Mouse (Mus musculus): Measurements from ENCODE around the gene Chst3. TPM values are rescaled to one million over a fixed set of nuclear protein-coding genes. Genes with fewer than 3 reads are reported as not detected.
A peak's percentile ranks its signal among the peaks of the same experiment; 100 is the strongest.

The Chst3 gene
- polyA plus RNA-seq (2015; fragmentation: Nextera tagmentation; extraction: Ambion mirVana): 2.2 and 2.3 TPM in 2 replicates

- under 1% methylated on average over 75 of the region's 83 CpGs for WGBS
- no peaks in the 10 kb centered on the region for H3K36me3 ChIP-seq
- peak; percentile 72 for ATAC-seq (ENCODE audit: insufficient read depth, low FRiP score, low read depth)
- no peaks in the 10 kb centered on the region for H3K9me3 ChIP-seq
- peaks cover 18% of the 10 kb centered on the region; the same call in 1 of the 2 replicates for H3K27me3 ChIP-seq (replicated peaks)
- peak within 1 kb of the TSS; percentile 58 for H3K9ac ChIP-seq
- H3K4me1 ChIP-seq: peaks cover 23% of the 10 kb centered on the region
- H3K4me3 ChIP-seq (replicated peaks): peak within 1 kb of the TSS; percentile 62
- peak within 1 kb of the TSS; percentile 75 for H3K4me2 ChIP-seq
- peak within 1 kb of the TSS; percentile 89 for H3K27ac ChIP-seq
These were observed at the start of gene Chst3 for GRCm38 (mm10) chr10:60218591-60219499. Gene Chst3, minus strand, starts transcription at chr10:60219260.

DNA sequence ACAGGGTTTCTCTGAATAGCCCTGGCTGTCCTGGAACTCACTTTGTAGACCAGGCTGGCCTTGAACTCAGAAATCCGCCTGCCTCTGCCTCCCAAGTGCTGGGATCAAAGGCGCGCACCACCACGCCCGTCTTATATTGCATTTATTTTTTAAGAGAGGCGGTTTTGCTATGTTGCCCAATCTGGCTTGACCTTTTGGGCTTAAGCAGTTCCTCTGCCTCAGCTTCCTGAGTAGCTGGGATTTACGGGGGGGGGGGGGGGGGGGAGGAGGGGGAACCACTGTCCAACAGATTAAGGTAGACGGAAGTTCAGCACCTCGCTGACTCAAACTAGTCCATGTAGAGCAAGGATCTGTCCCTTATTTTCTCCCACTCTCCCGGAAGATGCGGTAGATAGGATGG lies 49.7 kb upstream of the Chst3 start:
- H3K4me1 ChIP-seq: 0 out of 2 replicates have a peak, but pooled peaks cover 8% of the 10 kb centered on the region
- ATAC-seq (ENCODE audit: insufficient read depth, low FRiP score, low read depth): no peak
- WGBS: 82% methylated on average over 11 of the region's 11 CpGs
- H3K4me3 ChIP-seq (replicated peaks): no peak overlapping the region
- no peaks in the 10 kb centered on the region for H3K27me3 ChIP-seq (replicated peaks)
- no peaks in the 10 kb centered on the region for H3K36me3 ChIP-seq
- peak overlapping the region; percentile 70 for H3K27ac ChIP-seq
- H3K9me3 ChIP-seq: no peaks in the 10 kb centered on the region
- no peak overlapping the region for H3K4me2 ChIP-seq
- H3K9ac ChIP-seq: no peak overlapping the region

DNA sequence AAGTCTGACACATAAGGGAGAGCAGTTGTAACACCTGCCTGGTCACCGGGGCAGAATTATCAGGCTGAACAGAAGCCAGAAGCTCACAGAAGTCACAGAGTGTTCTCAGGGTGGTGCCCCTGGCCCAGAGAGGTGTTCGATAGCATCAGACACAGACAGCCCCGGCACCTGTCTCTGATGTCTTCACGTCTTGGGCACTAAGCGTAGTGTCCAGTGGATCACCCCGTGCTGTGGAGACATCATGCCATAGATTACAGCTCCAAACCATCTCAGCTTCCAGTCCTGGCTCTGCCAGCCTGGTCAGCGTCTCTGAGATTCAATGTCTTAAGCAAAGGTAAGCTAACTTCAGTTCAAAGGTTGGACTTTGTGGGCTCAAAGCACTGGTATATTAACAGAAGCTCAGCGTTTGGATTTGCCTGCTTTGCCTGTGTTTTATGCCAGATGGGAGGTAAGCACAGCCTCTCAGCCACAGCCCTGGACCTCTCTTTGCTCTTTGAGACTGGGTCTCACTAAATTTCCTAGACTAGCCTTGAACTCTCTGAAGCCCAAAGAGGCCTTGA lies 47.9 kb upstream of the Chst3 start:
- no peak overlapping the region for H3K4me2 ChIP-seq
- no peak for ATAC-seq (ENCODE audit: insufficient read depth, low FRiP score, low read depth)
- H3K27me3 ChIP-seq (replicated peaks): no peaks in the 10 kb centered on the region
- no peak overlapping the region for H3K9ac ChIP-seq
- no peak overlapping the region for H3K4me3 ChIP-seq (replicated peaks)
- 78% methylated on average over 8 of the region's 8 CpGs for WGBS
- no peaks in the 10 kb centered on the region for H3K36me3 ChIP-seq
- no peak overlapping the region for H3K27ac ChIP-seq
- 0 out of 2 replicates have a peak, but pooled peaks cover 17% of the 10 kb centered on the region for H3K4me1 ChIP-seq
- no peaks in the 10 kb centered on the region for H3K9me3 ChIP-seq

- H3K4me2 ChIP-seq: no peak overlapping the region
- no peak overlapping the region for H3K9ac ChIP-seq
- ATAC-seq (ENCODE audit: insufficient read depth, low FRiP score, low read depth): no peak
- no peak overlapping the region for H3K27ac ChIP-seq
- H3K27me3 ChIP-seq (replicated peaks): no peaks in the 10 kb centered on the region
- no peaks in the 10 kb centered on the region for H3K36me3 ChIP-seq
- H3K4me3 ChIP-seq (replicated peaks): no peak overlapping the region
- H3K4me1 ChIP-seq: 0 out of 2 replicates have a peak, but pooled peaks cover 18% of the 10 kb centered on the region
- no peaks in the 10 kb centered on the region for H3K9me3 ChIP-seq
- WGBS: 64% methylated on average over 10 of the region's 10 CpGs
These were observed 46.2 kb upstream of the Chst3 start for GRCm38 (mm10) chr10:60265252-60265651.

DNA sequence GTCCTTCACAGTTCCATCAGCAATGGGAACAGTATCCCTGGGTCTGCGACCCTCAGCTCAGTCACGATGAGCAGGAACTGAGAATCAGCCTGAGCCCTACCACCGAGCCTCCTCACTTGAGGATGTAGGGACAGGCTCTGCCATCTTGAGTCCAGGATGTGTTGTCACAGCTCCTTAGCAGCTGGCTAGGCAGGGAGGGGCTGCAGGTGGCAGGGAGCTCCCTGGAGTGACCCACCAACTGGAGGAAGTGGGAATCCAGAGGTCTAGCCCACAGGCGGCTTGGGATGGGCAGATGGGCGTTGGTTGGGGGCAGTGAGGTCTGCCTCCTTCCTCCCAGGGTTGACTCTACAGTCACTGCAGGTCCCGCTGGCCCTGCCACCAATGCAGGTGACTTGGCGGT lies 44.3 kb upstream of the Chst3 start:
- 77% methylated on average over 7 of the region's 7 CpGs for WGBS
- no peak; the same call in 1 of the 2 replicates for ATAC-seq (ENCODE audit: insufficient read depth, low FRiP score, low read depth)
- no peak overlapping the region for H3K9ac ChIP-seq

DNA sequence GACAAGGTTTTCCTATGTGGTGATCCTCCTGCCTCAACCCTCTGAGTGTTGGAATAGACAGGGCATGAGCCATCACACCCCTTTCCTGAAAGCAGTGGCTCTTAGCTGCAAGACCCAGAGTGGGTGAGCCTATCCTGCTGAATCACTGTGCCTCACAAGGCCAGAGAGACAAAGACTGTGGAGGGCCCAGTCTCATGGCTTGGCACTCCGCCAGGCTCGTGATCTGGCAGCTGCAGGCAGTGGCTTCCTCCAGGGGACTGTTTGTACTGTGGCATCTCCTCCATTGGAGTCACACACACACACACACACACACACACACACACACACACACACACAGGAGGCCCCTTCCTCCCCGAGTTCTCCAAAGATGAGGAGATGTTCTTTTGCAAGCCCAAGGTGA lies 43.3 kb upstream of the Chst3 start:
- Histone ChIP-seq H3K9me3 (no peaks in the 10 kb centered on the region), H3K27ac (0 out of 2 replicates have a peak overlapping the region, but pooled peaks have one; percentile 31), H3K4me3 (replicated peaks) (no peak overlapping the region), H3K9ac (no peak overlapping the region), H3K4me1 (0 out of 2 replicates have a peak, but pooled peaks cover 10% of the 10 kb centered on the region), H3K36me3 (no peaks in the 10 kb centered on the region), H3K4me2 (no peak overlapping the region), H3K27me3 (replicated peaks) (no peaks in the 10 kb centered on the region)
- 18% methylated on average over 3 of the region's 3 CpGs for WGBS
- ATAC-seq (ENCODE audit: insufficient read depth, low FRiP score, low read depth): peak; percentile 74

More for the DNA sequence above, 44.3 kb upstream of the Chst3 start:
- H3K4me2 ChIP-seq: no peak overlapping the region
- 0 out of 2 replicates have a peak, but pooled peaks cover 10% of the 10 kb centered on the region for H3K4me1 ChIP-seq
- no peak overlapping the region for H3K4me3 ChIP-seq (replicated peaks)
- H3K36me3 ChIP-seq: no peaks in the 10 kb centered on the region
- H3K27ac ChIP-seq: no peak overlapping the region
- no peaks in the 10 kb centered on the region for H3K27me3 ChIP-seq (replicated peaks)
- H3K9me3 ChIP-seq: no peaks in the 10 kb centered on the region

DNA sequence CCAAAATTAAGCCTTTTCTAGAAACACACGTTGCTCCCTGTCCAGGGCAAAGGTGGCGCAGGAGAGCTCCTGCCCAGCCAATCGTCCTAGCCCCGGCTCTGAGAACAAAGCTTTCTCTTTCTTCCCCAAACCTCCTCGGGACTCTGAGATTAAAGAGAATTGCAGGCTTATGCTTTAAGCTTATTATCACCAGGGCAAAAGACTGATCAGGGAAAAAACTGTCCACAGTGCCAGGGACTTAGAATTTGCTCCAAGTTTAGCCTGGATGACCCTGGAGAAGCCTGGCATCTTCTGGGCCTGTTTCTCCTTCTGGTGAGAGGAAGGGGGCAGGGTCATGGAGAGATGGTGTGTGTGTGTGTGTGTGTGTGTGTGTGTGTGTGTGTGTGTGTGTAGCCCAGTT lies 42.5 kb upstream of the Chst3 start:
- Histone ChIP-seq H3K36me3 (no peaks in the 10 kb centered on the region), H3K4me2 (no peak overlapping the region), H3K27me3 (replicated peaks) (no peaks in the 10 kb centered on the region), H3K4me1 (0 out of 2 replicates have a peak, but pooled peaks cover 10% of the 10 kb centered on the region), H3K4me3 (replicated peaks) (no peak overlapping the region), H3K9ac (no peak overlapping the region), H3K27ac (no peak overlapping the region), H3K9me3 (no peaks in the 10 kb centered on the region)
- ATAC-seq (ENCODE audit: insufficient read depth, low FRiP score, low read depth): no peak
- 35% methylated on average over 5 of the region's 5 CpGs for WGBS

DNA sequence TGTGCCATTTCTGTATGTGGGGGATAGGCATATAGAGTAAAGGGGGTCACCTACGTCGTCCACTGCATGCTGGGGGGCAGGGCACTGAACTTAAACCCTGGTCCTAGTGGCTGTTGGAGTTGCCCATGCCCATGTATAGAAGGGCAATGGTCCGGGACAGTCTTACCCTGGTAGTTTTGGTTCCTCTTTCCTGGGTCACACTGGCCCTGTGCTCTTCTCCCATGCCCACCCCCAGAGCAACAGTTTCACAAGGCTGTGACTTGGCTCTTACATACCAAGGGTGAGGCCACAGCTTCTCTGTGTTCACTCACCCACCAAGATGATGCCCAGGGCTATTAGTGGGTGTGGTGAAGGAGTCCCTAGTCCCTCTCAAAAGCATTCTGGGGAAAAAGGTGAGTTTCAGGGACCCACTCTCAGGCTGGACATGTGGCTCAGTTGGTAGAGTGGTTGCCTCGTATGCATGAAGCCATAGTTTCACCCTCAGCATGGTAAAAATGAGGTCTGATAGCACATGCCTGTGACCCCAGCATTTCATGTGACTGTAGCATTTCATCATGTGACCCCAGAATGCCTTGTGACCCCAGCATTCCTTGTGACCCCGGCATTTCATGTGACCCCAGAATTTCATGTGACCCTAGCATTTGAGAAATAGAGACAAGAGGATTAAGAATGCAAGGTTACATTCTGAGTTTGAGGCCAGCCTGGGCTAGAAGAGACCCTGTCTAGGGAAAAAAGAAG lies 41.7 kb upstream of the Chst3 start:
- Histone ChIP-seq H3K4me2 (no peak overlapping the region), H3K4me3 (replicated peaks) (no peak overlapping the region), H3K36me3 (no peaks in the 10 kb centered on the region), H3K9ac (no peak overlapping the region), H3K4me1 (0 out of 2 replicates have a peak, but pooled peaks cover 10% of the 10 kb centered on the region), H3K9me3 (no peaks in the 10 kb centered on the region), H3K27me3 (replicated peaks) (no peaks in the 10 kb centered on the region), H3K27ac (no peak overlapping the region)
- no peak for ATAC-seq (ENCODE audit: insufficient read depth, low FRiP score, low read depth)
- 83% methylated on average over 5 of the region's 5 CpGs for WGBS

- Histone ChIP-seq H3K4me2 (no peak overlapping the region), H3K27me3 (replicated peaks) (no peaks in the 10 kb centered on the region), H3K9me3 (no peaks in the 10 kb centered on the region), H3K9ac (no peak overlapping the region), H3K4me3 (replicated peaks) (no peak overlapping the region), H3K36me3 (no peaks in the 10 kb centered on the region), H3K27ac (no peak overlapping the region), H3K4me1 (0 out of 2 replicates have a peak, but pooled peaks cover 4% of the 10 kb centered on the region)
- 61% methylated on average over 16 of the region's 16 CpGs for WGBS
- ATAC-seq (ENCODE audit: insufficient read depth, low FRiP score, low read depth): no peak
These were observed 38.3 kb upstream of the Chst3 start for GRCm38 (mm10) chr10:60257261-60257825.

DNA sequence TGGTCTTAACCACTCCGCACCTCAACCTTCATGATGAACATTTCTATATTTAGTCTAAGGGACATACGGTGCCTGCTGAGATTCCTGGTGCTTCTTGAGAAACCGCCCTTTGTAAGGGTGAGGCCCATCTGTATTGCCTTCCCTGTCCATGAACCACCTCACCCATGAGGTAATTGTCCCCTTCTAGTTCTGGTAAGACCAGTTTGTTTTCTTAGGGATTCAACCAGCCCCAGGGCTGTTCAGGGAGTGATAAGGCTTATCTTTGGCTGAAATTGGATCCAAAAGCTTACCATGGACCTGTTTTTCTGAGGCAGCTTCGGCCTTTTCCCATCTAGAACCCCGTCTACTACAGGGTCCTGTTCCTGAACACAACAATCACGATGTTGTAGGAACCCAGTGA lies 37.0 kb upstream of the Chst3 start:
- no peaks in the 10 kb centered on the region for H3K27me3 ChIP-seq (replicated peaks)
- H3K27ac ChIP-seq: no peak overlapping the region; the same call in 1 of the 2 replicates
- H3K4me2 ChIP-seq: no peak overlapping the region
- 63% methylated on average over 6 of the region's 6 CpGs for WGBS
- H3K4me3 ChIP-seq (replicated peaks): no peak overlapping the region
- ATAC-seq (ENCODE audit: insufficient read depth, low FRiP score, low read depth): no peak
- no peaks in the 10 kb centered on the region for H3K9me3 ChIP-seq
- H3K4me1 ChIP-seq: no peaks in the 10 kb centered on the region
- H3K9ac ChIP-seq: no peak overlapping the region
- H3K36me3 ChIP-seq: no peaks in the 10 kb centered on the region

DNA sequence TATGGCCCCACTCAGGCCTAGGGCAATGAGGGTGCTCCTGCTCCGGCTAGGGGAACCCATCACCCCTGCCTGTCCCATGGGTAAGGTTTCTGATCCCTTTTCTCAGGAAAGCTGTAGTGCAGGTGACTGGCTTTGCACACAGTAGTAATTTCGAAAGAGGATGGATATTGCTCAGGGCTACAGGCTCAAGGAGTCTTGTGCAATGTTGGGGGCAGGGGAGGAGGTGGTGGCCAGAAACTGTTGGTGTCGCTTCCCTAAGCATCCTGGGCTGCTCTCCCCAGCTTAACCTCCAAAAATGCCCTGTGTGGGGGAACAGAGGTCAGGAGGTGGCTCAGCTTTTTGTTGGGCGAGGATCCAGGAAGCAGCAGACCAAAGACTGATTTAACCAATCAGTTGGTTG lies 33.5 kb upstream of the Chst3 start:
- no peak overlapping the region for H3K4me3 ChIP-seq (replicated peaks)
- WGBS: 72% methylated on average over 4 of the region's 4 CpGs
- no peaks in the 10 kb centered on the region for H3K9me3 ChIP-seq
- ATAC-seq (ENCODE audit: insufficient read depth, low FRiP score, low read depth): no peak
- H3K4me1 ChIP-seq: no peaks in the 10 kb centered on the region
- no peaks in the 10 kb centered on the region for H3K27me3 ChIP-seq (replicated peaks)
- no peak overlapping the region for H3K4me2 ChIP-seq
- H3K27ac ChIP-seq: no peak overlapping the region
- H3K36me3 ChIP-seq: no peaks in the 10 kb centered on the region
- no peak overlapping the region for H3K9ac ChIP-seq
